Mouse (Mus musculus) megakaryocyte, embryonic 14.5 days (primary cell): ENCODE measurements around the gene BC030499. TPM values are rescaled to one million over a fixed set of nuclear protein-coding genes. Genes with fewer than 3 reads are reported as not detected.

Source experiments
- H3K27me3 ChIP-seq: replicated peaks from 2 replicates; pipeline ENCODE3; 2012; ENCODE audit warnings: inconsistent platforms
- H3K36me3 ChIP-seq: replicated peaks from 2 replicates; pipeline ENCODE3; 2012; ENCODE audit warnings: low read length, inconsistent platforms, mixed read lengths
- H3K4me1 ChIP-seq: 2 replicates; pipeline ENCODE4 v1.6.1; 2012; ENCODE audit warnings: inconsistent platforms
- H3K4me3 ChIP-seq: replicated peaks from 2 replicates; pipeline ENCODE3; 2012; ENCODE audit warnings: moderate library complexity, mild to moderate bottlenecking, inconsistent platforms
- H3K9me3 ChIP-seq: 2 replicates; pipeline ENCODE4 v1.6.1; 2012; ENCODE audit warnings: inconsistent platforms
- FLI1 ChIP-seq: IDR thresholded peaks from 2 replicates; pipeline ENCODE4 v1.6.1; 2012; ENCODE audit warnings: low read length, inconsistent platforms, mixed read lengths
- GATA1 ChIP-seq: IDR thresholded peaks from 3 replicates; pipeline ENCODE4 v1.6.1; 2012; ENCODE audit warnings: mixed read lengths, low read length, inconsistent platforms, borderline replicate concordance
- polyA plus RNA-seq: library from polyadenylated mRNA; stranded (reverse); fragments of >175 nt; gene quantifications from 2 replicates; pipeline ENCODE4 v1.2.3, GENCODE M21; 2012; ENCODE audit warnings: low replicate concordance; ENCODE audit not compliant: insufficient read depth

The BC030499 gene
- polyA plus RNA-seq = not detected in 2 replicates

DNA sequence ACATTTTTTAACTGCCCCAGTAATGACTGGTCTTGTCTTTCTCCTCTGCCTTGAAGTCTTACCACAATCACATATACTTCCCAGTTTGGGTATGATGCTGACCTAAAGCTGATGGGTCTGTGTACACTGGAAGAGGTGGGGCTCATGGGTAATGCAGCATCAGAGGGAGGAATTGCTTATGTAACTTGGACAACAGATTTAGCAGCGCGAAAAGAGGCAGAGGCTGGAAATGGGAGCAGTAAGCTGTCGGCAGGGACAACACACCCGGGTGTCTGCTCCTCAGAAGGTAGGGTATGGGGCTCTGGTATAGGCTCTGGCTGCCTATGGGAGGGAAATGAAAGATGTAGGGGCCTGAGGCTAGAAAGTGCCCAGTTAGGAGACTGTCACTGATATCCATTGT, at the start of gene BC030499:
TSS of gene BC030499 (plus strand) at position 188 of the 400 bp plus-strand sequence.
- H3K9me3 ChIP-seq = no peaks in the 10 kb centered on the region
- peaks cover 95% of the 10 kb centered on the region for H3K36me3 ChIP-seq
- no peaks in the 10 kb centered on the region for H3K27me3 ChIP-seq
- TF ChIP-seq FLI1 (no peak), GATA1 (no peak)
- no peaks in the 10 kb centered on the region for H3K4me1 ChIP-seq
- no peak within 1 kb of the TSS for H3K4me3 ChIP-seq

- Histone ChIP-seq H3K27me3 (no peaks in the 10 kb centered on the region), H3K9me3 (no peaks in the 10 kb centered on the region), H3K36me3 (peaks cover 29% of the 10 kb centered on the region), H3K4me1 (peaks cover 70% of the 10 kb centered on the region), H3K4me3 (peak overlapping the region; percentile 99)
- no peak for TF ChIP-seq GATA1
- TF ChIP-seq FLI1 = no peak
Measured at GRCm38 (mm10) chr11:78245261-78245626, 45.4 kb upstream of the BC030499 start.

- no peaks in the 10 kb centered on the region for H3K27me3 ChIP-seq
- H3K9me3 ChIP-seq = no peaks in the 10 kb centered on the region
- TF ChIP-seq FLI1 = 0 out of 2 replicates have a peak, but pooled peaks have one; percentile 54
- TF ChIP-seq GATA1 = no peak
- peaks cover 68% of the 10 kb centered on the region for H3K4me1 ChIP-seq
- peaks cover 27% of the 10 kb centered on the region for H3K36me3 ChIP-seq
- H3K4me3 ChIP-seq = peak within 1 kb of the TSS; percentile 99
Measured at GRCm38 (mm10) chr11:78245627-78246317, 44.9 kb upstream of the BC030499 start, which contains the start of the genes Sdf2 and Supt6. Sdf2 (plus strand) TSS chr11:78245746. Supt6 (minus strand) TSS chr11:78245987.

DNA sequence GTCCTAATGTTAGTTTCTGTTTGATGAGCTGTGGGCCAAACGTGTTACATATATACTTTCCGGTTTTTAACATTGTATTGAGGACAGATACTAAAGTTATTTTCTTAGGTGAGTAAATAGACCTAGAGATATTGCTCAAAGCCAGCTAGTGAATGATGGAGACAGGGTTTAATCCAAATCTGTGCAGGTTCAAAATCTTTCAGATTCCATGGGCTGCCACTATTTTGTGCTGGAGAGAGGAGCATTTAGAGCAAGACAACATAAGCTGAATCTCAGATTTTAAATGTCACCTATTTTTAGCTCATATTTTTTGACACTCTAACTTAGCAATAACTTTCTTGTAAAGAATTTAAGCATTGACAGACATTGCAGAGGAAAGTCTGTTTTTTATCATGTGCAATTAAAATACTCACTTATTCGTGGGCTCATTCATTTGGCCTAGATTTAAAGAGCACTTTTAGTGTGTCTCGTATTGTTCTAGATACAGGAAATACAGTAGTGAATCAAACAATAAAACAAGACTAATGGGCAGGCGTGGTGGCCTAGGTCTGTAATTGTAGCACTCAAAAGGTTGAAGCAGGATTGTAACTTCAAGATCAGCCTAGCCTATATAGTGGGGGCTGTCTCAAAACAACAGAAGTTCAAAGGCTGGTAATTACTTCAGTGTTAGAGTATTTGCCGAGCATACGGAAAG, 44.2 kb upstream of the BC030499 start:
- no peak for TF ChIP-seq GATA1
- no peak for TF ChIP-seq FLI1
- Histone ChIP-seq H3K27me3 (no peaks in the 10 kb centered on the region), H3K9me3 (no peaks in the 10 kb centered on the region), H3K36me3 (peaks cover 31% of the 10 kb centered on the region), H3K4me1 (peaks cover 70% of the 10 kb centered on the region), H3K4me3 (peak overlapping the region; percentile 99)

DNA sequence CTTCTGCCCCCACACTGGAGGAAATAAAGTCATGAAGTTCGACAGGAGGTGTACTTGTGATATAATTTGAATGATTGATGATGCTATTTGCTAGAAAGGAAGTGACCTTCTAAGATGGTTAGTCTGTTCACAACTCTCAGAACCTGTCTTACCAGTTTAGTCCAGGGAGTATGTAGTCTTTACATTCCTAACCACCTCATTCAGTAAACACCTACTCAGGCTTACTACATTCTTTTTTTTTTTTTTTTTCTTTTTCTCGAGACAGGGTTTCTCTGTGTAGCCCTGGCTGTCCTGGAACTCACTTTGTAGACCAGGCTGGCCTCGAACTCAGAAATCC, 43.7 kb upstream of the BC030499 start:
- Histone ChIP-seq H3K36me3 (peaks cover 33% of the 10 kb centered on the region), H3K4me3 (peak overlapping the region; percentile 99), H3K27me3 (no peaks in the 10 kb centered on the region), H3K4me1 (peaks cover 66% of the 10 kb centered on the region), H3K9me3 (no peaks in the 10 kb centered on the region)
- TF ChIP-seq GATA1 = no peak
- TF ChIP-seq FLI1 = no peak

DNA sequence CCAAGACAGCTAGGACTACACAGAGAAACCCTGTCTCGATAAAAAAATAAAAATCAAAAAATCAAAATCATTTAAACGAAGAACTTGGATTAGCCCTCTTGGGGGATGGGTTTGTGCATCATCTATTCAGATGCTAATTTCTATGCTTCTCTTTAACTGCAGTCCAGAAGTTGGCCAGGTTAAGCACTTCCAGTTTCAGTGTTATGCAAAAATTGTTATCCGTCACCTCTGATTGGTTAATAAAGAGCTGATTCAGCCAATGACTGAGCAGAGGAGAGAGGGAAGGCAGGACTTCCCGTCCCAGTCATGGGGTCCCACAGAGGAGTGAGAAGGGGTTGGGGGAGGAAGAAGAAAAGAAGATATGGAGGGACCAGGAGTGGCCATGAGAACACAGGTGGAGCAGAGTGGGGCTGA, 42.9 kb upstream of the BC030499 start:
- no peak for TF ChIP-seq FLI1
- TF ChIP-seq GATA1 = no peak
- Histone ChIP-seq H3K4me3 (peak overlapping the region; percentile 90), H3K9me3 (no peaks in the 10 kb centered on the region), H3K27me3 (no peaks in the 10 kb centered on the region), H3K4me1 (peaks cover 60% of the 10 kb centered on the region), H3K36me3 (peaks cover 37% of the 10 kb centered on the region)

GRCm38 (mm10) chr11:78256618-78257017, 34.0 kb upstream of the BC030499 start:
- Histone ChIP-seq H3K36me3 (peaks cover 33% of the 10 kb centered on the region), H3K27me3 (no peaks in the 10 kb centered on the region), H3K4me3 (no peak overlapping the region), H3K4me1 (peaks cover 3% of the 10 kb centered on the region; the same call in 1 of the 2 replicates), H3K9me3 (no peaks in the 10 kb centered on the region)
- TF ChIP-seq GATA1 = no peak
- TF ChIP-seq FLI1 = no peak

DNA sequence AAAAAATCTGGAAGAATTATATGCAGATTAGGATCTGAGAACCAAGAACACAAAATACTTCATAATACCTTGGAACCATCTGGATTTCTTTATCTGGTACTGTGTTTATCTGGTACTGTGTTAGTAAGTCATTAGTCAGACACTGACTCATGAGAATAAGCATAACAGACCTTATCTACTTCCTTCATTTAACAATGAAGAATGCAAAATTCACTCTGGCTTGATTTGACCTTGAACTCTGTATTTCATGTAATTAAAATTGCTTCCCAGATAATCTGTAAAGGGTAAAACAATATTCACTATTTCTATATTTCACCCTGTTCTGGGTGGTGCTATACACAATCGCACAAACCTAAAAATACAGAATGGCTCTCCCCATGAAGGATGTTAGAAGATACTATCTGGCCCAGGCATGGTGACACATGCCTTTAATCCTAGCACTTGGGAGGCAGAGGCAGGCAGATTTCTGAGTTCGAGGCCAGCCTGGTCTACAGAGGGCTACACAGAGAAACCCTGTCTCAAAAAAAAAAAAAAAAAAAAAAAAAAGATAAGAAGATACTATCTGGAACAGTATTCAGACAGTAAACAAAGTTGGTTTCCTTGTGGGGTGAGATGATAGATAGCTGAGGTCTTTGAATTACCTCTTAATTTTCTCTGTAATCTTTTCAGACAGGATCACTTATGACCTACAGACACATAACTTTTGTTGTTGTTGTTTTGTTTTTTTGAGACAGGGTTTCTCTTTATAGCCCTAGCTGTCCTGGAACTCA, 30.0 kb upstream of the BC030499 start:
- Histone ChIP-seq H3K4me3 (no peak overlapping the region), H3K27me3 (no peaks in the 10 kb centered on the region), H3K4me1 (peaks cover 32% of the 10 kb centered on the region), H3K9me3 (no peaks in the 10 kb centered on the region), H3K36me3 (peaks cover 27% of the 10 kb centered on the region)
- TF ChIP-seq FLI1 (no peak), GATA1 (no peak)

GRCm38 (mm10) chr11:78261380-78262352, 29.0 kb upstream of the BC030499 start, which contains the start of gene 2610507B11Rik:
2610507B11Rik (plus strand) TSS chr11:78261752.
- TF ChIP-seq GATA1 (no peak), FLI1 (no peak)
- peaks cover 34% of the 10 kb centered on the region for H3K36me3 ChIP-seq
- H3K27me3 ChIP-seq = no peaks in the 10 kb centered on the region
- peaks cover 38% of the 10 kb centered on the region for H3K4me1 ChIP-seq
- H3K4me3 ChIP-seq = peak within 1 kb of the TSS; percentile 94
- H3K9me3 ChIP-seq = no peaks in the 10 kb centered on the region
